24 mouse cellular contexts compared by ENCODE assay signal in genomic region chr2:179333587-179333986, GRCm38 (mm10).
A peak's percentile ranks its signal among the peaks of the same experiment; 100 is the strongest.
DNase-seq lines count a peak whose midpoint lies in the region; ATAC-seq and TF ChIP-seq lines count a peak whose summit lies in the region.
"Had no signal": no experiment of that assay in that cellular context is flagged by ENCODE, and none has a peak within 500 bp of the region (broad histone marks: within the 10 kb centered on the region; RNA-seq: fewer than 3 reads in every experiment).

No protein-coding gene starts in this region.

- WGBS in hindbrain, embryonic 13.5 days, result 81% methylated on average over 5 of the region's 5 CpGs
- WGBS in hindbrain, embryonic 16.5 days, result 80% methylated on average over 5 of the region's 5 CpGs
- WGBS in kidney, embryonic 16.5 days, result 43% methylated on average over 5 of the region's 5 CpGs
- WGBS in kidney, adult 2 months, result 58% methylated on average over 5 of the region's 5 CpGs
- WGBS in midbrain, embryonic 10.5 days, result 77% methylated on average over 5 of the region's 5 CpGs
- WGBS in midbrain, embryonic 13.5 days, result 67% methylated on average over 5 of the region's 5 CpGs

- no peaks in the 10 kb centered on the region for H3K9me3 ChIP-seq in hindbrain, embryonic 13.5 days
- no peaks in the 10 kb centered on the region for H3K9me3 ChIP-seq in hindbrain, embryonic 16.5 days (ENCODE audit: control insufficient read depth, low read length)
- H3K9me3 ChIP-seq in kidney, embryonic 16.5 days (ENCODE audit: low read length), result no peaks in the 10 kb centered on the region
- no peaks in the 10 kb centered on the region for H3K9me3 ChIP-seq in midbrain, embryonic 10.5 days (replicated peaks)
- no peaks in the 10 kb centered on the region for H3K9me3 ChIP-seq in midbrain, embryonic 13.5 days
- H3K9me3 ChIP-seq: embryonic facial prominence, embryonic 12.5 days; embryonic facial prominence, embryonic 15.5 days; hindbrain, embryonic 15.5 days had no signal

- 0 out of 2 replicates have a peak overlapping the region, but pooled peaks have one; percentile 13 for H3K27ac ChIP-seq in hindbrain, embryonic 13.5 days
- no peak overlapping the region for H3K27ac ChIP-seq in hindbrain, embryonic 16.5 days (ENCODE audit: low read depth, low read length)
- peak overlapping the region; percentile 63; the same call in 1 of the 2 replicates for H3K27ac ChIP-seq in kidney, embryonic 16.5 days (ENCODE audit: low read length)
- no peak overlapping the region for H3K27ac ChIP-seq in kidney, adult 2 months (ENCODE audit: insufficient read depth, low read depth, low read length)
- 0 out of 2 replicates have a peak overlapping the region, but pooled peaks have one; percentile 23 for H3K27ac ChIP-seq in midbrain, embryonic 10.5 days (replicated peaks)
- no peak overlapping the region for H3K27ac ChIP-seq in midbrain, embryonic 13.5 days
- H3K27ac ChIP-seq: embryonic facial prominence, embryonic 12.5 days; embryonic facial prominence, embryonic 15.5 days; gastrocnemius, adult 2 months; hindbrain, embryonic 15.5 days had no signal

- no peak for ATAC-seq in hindbrain, embryonic 13.5 days (ENCODE audit: low FRiP score)
- ATAC-seq in hindbrain, embryonic 16.5 days, result no peak
- peak; percentile 55; the same call in 1 of the 2 replicates for ATAC-seq in kidney, embryonic 16.5 days (ENCODE audit: low FRiP score, low TSS enrichment)
- ATAC-seq in midbrain, embryonic 13.5 days, result no peak
- ATAC-seq: forebrain, embryonic 14.5 days; forebrain, postnatal 0 days; Patski had no signal

- H3K27me3 ChIP-seq in hindbrain, embryonic 13.5 days, result 0 out of 2 replicates have a peak, but pooled peaks cover 3% of the 10 kb centered on the region
- no peaks in the 10 kb centered on the region for H3K27me3 ChIP-seq in hindbrain, embryonic 16.5 days (replicated peaks; ENCODE audit: control insufficient read depth, insufficient read depth, low read length)
- H3K27me3 ChIP-seq in kidney, embryonic 16.5 days (ENCODE audit: insufficient read depth, low read length), result no peaks in the 10 kb centered on the region
- no peaks in the 10 kb centered on the region for H3K27me3 ChIP-seq in kidney, adult 2 months (replicated peaks; ENCODE audit: control insufficient read depth, insufficient read depth, low read length)
- no peaks in the 10 kb centered on the region for H3K27me3 ChIP-seq in midbrain, embryonic 10.5 days (ENCODE audit: low read depth, poor library complexity, severe bottlenecking)
- H3K27me3 ChIP-seq in midbrain, embryonic 13.5 days, result no peaks in the 10 kb centered on the region
- H3K27me3 ChIP-seq: CH12.LX; embryonic facial prominence, embryonic 12.5 days; embryonic facial prominence, embryonic 15.5 days; hindbrain, embryonic 15.5 days; Patski had no signal

- H3K4me2 ChIP-seq in hindbrain, embryonic 13.5 days, result no peak overlapping the region
- no peak overlapping the region for H3K4me2 ChIP-seq in hindbrain, embryonic 16.5 days (ENCODE audit: low read length)
- no peak overlapping the region for H3K4me2 ChIP-seq in kidney, embryonic 16.5 days (replicated peaks; ENCODE audit: low read depth, low read length)
- no peak overlapping the region for H3K4me2 ChIP-seq in midbrain, embryonic 13.5 days (replicated peaks)
- H3K4me2 ChIP-seq: embryonic facial prominence, embryonic 12.5 days; embryonic facial prominence, embryonic 15.5 days; heart, embryonic 11.5 days; hindbrain, embryonic 15.5 days had no signal

- peaks cover 18% of the 10 kb centered on the region for H3K4me1 ChIP-seq in hindbrain, embryonic 13.5 days (replicated peaks)
- H3K4me1 ChIP-seq in hindbrain, embryonic 16.5 days (ENCODE audit: control insufficient read depth, insufficient read depth, low read depth, low read length), result no peaks in the 10 kb centered on the region
- H3K4me1 ChIP-seq in kidney, embryonic 16.5 days (ENCODE audit: insufficient read depth, low read length), result peaks cover 10% of the 10 kb centered on the region
- no peaks in the 10 kb centered on the region for H3K4me1 ChIP-seq in kidney, adult 2 months (ENCODE audit: control insufficient read depth, insufficient read depth, low read length)
- peaks cover 14% of the 10 kb centered on the region for H3K4me1 ChIP-seq in midbrain, embryonic 10.5 days
- H3K4me1 ChIP-seq in midbrain, embryonic 13.5 days (replicated peaks), result peaks cover 12% of the 10 kb centered on the region
- H3K4me1 ChIP-seq: embryonic facial prominence, embryonic 12.5 days; embryonic facial prominence, embryonic 15.5 days had no signal

- H3K36me3 ChIP-seq in hindbrain, embryonic 13.5 days, result no peaks in the 10 kb centered on the region
- no peaks in the 10 kb centered on the region for H3K36me3 ChIP-seq in hindbrain, embryonic 16.5 days (ENCODE audit: control insufficient read depth, insufficient read depth, low read length)
- no peaks in the 10 kb centered on the region for H3K36me3 ChIP-seq in kidney, embryonic 16.5 days (ENCODE audit: insufficient read depth, low read length)
- no peaks in the 10 kb centered on the region for H3K36me3 ChIP-seq in kidney, adult 2 months (ENCODE audit: control insufficient read depth, insufficient read depth, low read length)
- H3K36me3 ChIP-seq in midbrain, embryonic 10.5 days, result no peaks in the 10 kb centered on the region
- no peaks in the 10 kb centered on the region for H3K36me3 ChIP-seq in midbrain, embryonic 13.5 days
- H3K36me3 ChIP-seq: embryonic facial prominence, embryonic 12.5 days; embryonic facial prominence, embryonic 15.5 days; G1E; hindbrain, embryonic 15.5 days had no signal

- no peak for TF ChIP-seq CTCF in kidney, adult 2 months (conservative IDR thresholded peaks at IDR 0.05; ENCODE audit: insufficient read depth, insufficient read length, low read depth, low read length)

- DNase-seq in kidney, adult 2 months, result no peak
- no peak for DNase-seq in midbrain, embryonic 10.5 days (ENCODE audit: low spot score)
- DNase-seq: adrenal gland, postnatal 10 days; adrenal gland, postnatal 36 days; B cell, adult 2 months; cerebellum, adult 18-20 months; cerebellum, adult 9-10 months; cerebellum, postnatal 25 days; forebrain, postnatal 0 days; gastrocnemius, adult 2 months; gastrocnemius, postnatal 14 days; heart, adult 11 months had no signal

- H3K9ac ChIP-seq in hindbrain, embryonic 13.5 days, result no peak overlapping the region
- H3K9ac ChIP-seq in hindbrain, embryonic 16.5 days (ENCODE audit: low read depth, low read length), result no peak overlapping the region
- H3K9ac ChIP-seq in kidney, embryonic 16.5 days (replicated peaks; ENCODE audit: low read length), result peak overlapping the region; percentile 34; the same call in 1 of the 2 replicates
- no peak overlapping the region for H3K9ac ChIP-seq in midbrain, embryonic 13.5 days (replicated peaks)
- H3K9ac ChIP-seq: embryonic facial prominence, embryonic 12.5 days; embryonic facial prominence, embryonic 15.5 days; forebrain, postnatal 0 days; hindbrain, embryonic 15.5 days had no signal

- no peak overlapping the region for H3K4me3 ChIP-seq in hindbrain, embryonic 13.5 days
- H3K4me3 ChIP-seq in hindbrain, embryonic 16.5 days (ENCODE audit: low read length), result no peak overlapping the region
- no peak overlapping the region for H3K4me3 ChIP-seq in kidney, embryonic 16.5 days (ENCODE audit: low read length)
- H3K4me3 ChIP-seq in kidney, adult 2 months (ENCODE audit: insufficient read depth, low read depth, low read length), result no peak overlapping the region
- no peak overlapping the region for H3K4me3 ChIP-seq in midbrain, embryonic 10.5 days
- H3K4me3 ChIP-seq in midbrain, embryonic 13.5 days (replicated peaks), result no peak overlapping the region
- H3K4me3 ChIP-seq: embryonic facial prominence, embryonic 12.5 days; embryonic facial prominence, embryonic 15.5 days; gastrocnemius, adult 2 months; hindbrain, embryonic 15.5 days had no signal

- no peak for TF ChIP-seq POLR2A in kidney, adult 2 months (IDR thresholded peaks at IDR 0.05; ENCODE audit: low read depth, low read length)

Comparison
In these comparisons a context has a peak if more than half of its experiments do, and no peak if none do; other contexts are left out.
1. H3K27ac ChIP-seq: peak in hindbrain, embryonic 13.5 days (single experiment), kidney, embryonic 16.5 days (single experiment) and midbrain, embryonic 10.5 days (single experiment); none in hindbrain, embryonic 16.5 days (single experiment), kidney, adult 2 months (single experiment) and midbrain, embryonic 13.5 days (single experiment).